Mouse (Mus musculus): ENCODE data around the gene Hbs1l.
"Not testable (repeated sequence)": the region's sequence is repeated elsewhere in the genome, so short reads cannot be mapped to it uniquely, and the experiment has no call there.

DNA sequence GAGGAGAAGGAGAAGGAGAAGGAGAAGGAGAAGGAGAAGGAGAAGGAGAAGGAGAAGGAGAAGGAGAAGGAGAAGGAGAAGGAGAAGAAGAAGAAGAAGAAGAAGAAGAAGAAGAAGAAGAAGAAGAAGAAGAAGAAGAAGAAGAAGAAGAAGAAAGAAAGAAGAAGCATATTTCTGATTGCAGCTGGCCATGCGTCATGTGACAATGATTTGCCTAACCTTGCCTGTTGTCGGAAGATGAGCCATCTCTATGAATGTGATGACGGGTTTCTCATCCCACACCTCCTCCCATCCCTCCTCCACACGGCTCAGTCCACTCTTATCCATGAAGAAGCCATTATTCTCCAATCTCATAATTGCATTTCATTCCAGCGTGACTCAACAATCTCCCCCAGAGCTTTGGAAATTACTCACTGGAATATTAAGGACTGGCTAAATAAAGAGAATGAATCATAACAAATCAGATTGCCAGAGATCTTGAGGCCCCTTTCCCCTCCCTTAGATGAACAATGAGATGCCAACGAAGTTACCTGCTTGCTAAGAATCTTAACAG lies 103.2 kb downstream of the Hbs1l start:
- not testable (repeated sequence) for TF ChIP-seq POLR2A (IDR thresholded peaks at IDR 0.05; ENCODE audit: low read depth, low read length); CTCF (IDR thresholded peaks at IDR 0.05; ENCODE audit: borderline replicate concordance, insufficient read depth, low read length)
